Mouse (Mus musculus): ENCODE data around the gene 1700074P13Rik.
"Not testable (repeated sequence)": the region's sequence is repeated elsewhere in the genome, so short reads cannot be mapped to it uniquely, and the experiment has no call there.

Gene 1700074P13Rik

GRCm38 (mm10) chr6:40940457-40940856 is at the start of gene 1700074P13Rik:
TSS of gene 1700074P13Rik (minus strand) at chr6:40940557.
- DNase-seq (ENCODE audit: low read depth, low spot score): no peak

GRCm38 (mm10) chr6:40964454-40964853 is 24.1 kb upstream of the 1700074P13Rik start, which contains the start of gene 1810009J06Rik:
TSS of gene 1810009J06Rik (plus strand) at chr6:40964754.
- not testable (repeated sequence) for DNase-seq (ENCODE audit: low read depth, low spot score)

GRCm38 (mm10) chr6:40953716-40954115 is 13.4 kb upstream of the 1700074P13Rik start:
- DNase-seq (ENCODE audit: low read depth, low spot score): no peak

- no peak for DNase-seq (ENCODE audit: low read depth, low spot score)
Observed at GRCm38 (mm10) chr6:40951770-40952169, 11.4 kb upstream of the 1700074P13Rik start, which contains the start of gene Gm4744. TSS of gene Gm4744 (minus strand) at chr6:40951870.

- DNase-seq (ENCODE audit: low read depth, low spot score): no peak
Observed at GRCm38 (mm10) chr6:40919954-40920353, 20.4 kb downstream of the 1700074P13Rik start.

GRCm38 (mm10) chr6:40900287-40900686 is 40.1 kb downstream of the 1700074P13Rik start, which contains the start of gene Prss58:
TSS of gene Prss58 (minus strand) at chr6:40900387.
- DNase-seq (ENCODE audit: low read depth, low spot score): no peak

GRCm38 (mm10) chr6:40894716-40895115 is 45.6 kb downstream of the 1700074P13Rik start:
- DNase-seq (ENCODE audit: low read depth, low spot score): no peak

GRCm38 (mm10) chr6:40893577-40893976 is 46.8 kb downstream of the 1700074P13Rik start:
- DNase-seq (ENCODE audit: low read depth, low spot score): no peak

GRCm38 (mm10) chr6:40891754-40892153 is 48.6 kb downstream of the 1700074P13Rik start:
- DNase-seq (ENCODE audit: low read depth, low spot score): no peak

- DNase-seq (ENCODE audit: low read depth, low spot score): no peak
Observed at GRCm38 (mm10) chr6:40890973-40891372, 49.4 kb downstream of the 1700074P13Rik start.

- no peak for DNase-seq (ENCODE audit: low read depth, low spot score)
Observed at GRCm38 (mm10) chr6:40887394-40887793, 53.0 kb downstream of the 1700074P13Rik start, which contains the start of gene Moxd2. TSS of gene Moxd2 (minus strand) at chr6:40887494.

Data from skeletal muscle tissue, adult 2 months (tissue).